ENCODE assay signal across 15 mouse cellular contexts in genomic region chr14:55223172-55223571, GRCm38 (mm10). TPM values are rescaled to one million over a fixed set of nuclear protein-coding genes. Genes with fewer than 3 reads are reported as not detected.
DNase-seq lines count a peak whose midpoint lies in the region; ATAC-seq and TF ChIP-seq lines count a peak whose summit lies in the region.
"Had no signal": no experiment of that assay in that cellular context is flagged by ENCODE, and none has a peak within 500 bp of the region (broad histone marks: within the 10 kb centered on the region; RNA-seq: fewer than 3 reads in every experiment).

No protein-coding gene starts in this region.

- H3K27ac ChIP-seq in heart, adult 2 months: no peak overlapping the region
- no peak overlapping the region; the same call in 1 of the 2 replicates for H3K27ac ChIP-seq in neural tube, embryonic 15.5 days (replicated peaks)
- H3K27ac ChIP-seq: gastrocnemius, adult 2 months had no signal

- intact Hi-C loops in heart, adult 2 months (cut with DNase I): no loop called here
- intact Hi-C loops in heart, postnatal 36 days (cut with DNase I): no loop called here

- TF ChIP-seq CTCF in heart, adult 2 months (IDR thresholded peaks at IDR 0.05): peak; percentile 4; the same call in 1 of the 2 replicates

- no peaks in the 10 kb centered on the region for H3K79me2 ChIP-seq in heart, adult 2 months (replicated peaks; ENCODE audit: control insufficient read depth, insufficient read depth, low read length)

- H3K4me3 ChIP-seq in heart, adult 2 months: no peak overlapping the region
- H3K4me3 ChIP-seq in neural tube, embryonic 15.5 days (replicated peaks): no peak overlapping the region
- H3K4me3 ChIP-seq: gastrocnemius, adult 2 months had no signal

- TF ChIP-seq EP300 in heart, adult 2 months (IDR thresholded peaks at IDR 0.05; ENCODE audit: insufficient read depth, low read depth, low read length): no peak

- H3K9me3 ChIP-seq in neural tube, embryonic 15.5 days (replicated peaks): no peaks in the 10 kb centered on the region
- H3K9me3 ChIP-seq: megakaryocyte, embryonic 14.5 days had no signal

- H3K4me1 ChIP-seq in heart, adult 2 months (ENCODE audit: control insufficient read depth, insufficient read depth, low read length): no peaks in the 10 kb centered on the region
- H3K4me1 ChIP-seq in neural tube, embryonic 15.5 days: no peaks in the 10 kb centered on the region
- H3K4me1 ChIP-seq: megakaryocyte, embryonic 14.5 days had no signal

- ATAC-seq in neural tube, embryonic 15.5 days (ENCODE audit: low FRiP score): peak; percentile 68; the same call in 1 of the 2 replicates

- DNase-seq in heart, adult 2 months: no peak
- no peak for DNase-seq in heart, postnatal 36 days
- DNase-seq in layer of hippocampus, postnatal 14 days (ENCODE audit: low spot score in 2 of 2): peak; percentile 28 to 67
- DNase-seq in layer of hippocampus, adult 9-10 months (ENCODE audit: low spot score): no peak
- DNase-seq in right cerebral cortex, postnatal 10 days (ENCODE audit: low spot score in 2 of 2): peak; percentile 62 to 73
- no peak for DNase-seq in right cerebral cortex, adult 18-20 months
- DNase-seq in gastrocnemius, postnatal 4 days (ENCODE audit: low spot score in 2 of 2): no peak
- DNase-seq: adrenal gland, postnatal 14 days; gastrocnemius, adult 2 months; kidney, adult 18-20 months had no signal

- H3K9ac ChIP-seq in heart, adult 2 months (ENCODE audit: low read depth, low read length): no peak overlapping the region
- no peak overlapping the region for H3K9ac ChIP-seq in neural tube, embryonic 15.5 days (replicated peaks)

- no peaks in the 10 kb centered on the region for H3K36me3 ChIP-seq in heart, adult 2 months (ENCODE audit: control insufficient read depth, insufficient read depth, low read length)
- H3K36me3 ChIP-seq in neural tube, embryonic 15.5 days: no peaks in the 10 kb centered on the region

- no peaks in the 10 kb centered on the region for H3K27me3 ChIP-seq in heart, adult 2 months (ENCODE audit: control insufficient read depth, insufficient read depth, low read length)
- H3K27me3 ChIP-seq in neural tube, embryonic 15.5 days (replicated peaks): no peaks in the 10 kb centered on the region

- no peak overlapping the region for H3K4me2 ChIP-seq in neural tube, embryonic 15.5 days
- H3K4me2 ChIP-seq: liver, embryonic 11.5 days had no signal

- TF ChIP-seq POLR2A in heart, adult 2 months (IDR thresholded peaks at IDR 0.05; ENCODE audit: insufficient read depth, low read depth, low read length): no peak

- 5% methylated on average over 1 of the region's 1 CpGs for WGBS in heart, adult 2 months
- WGBS in neural tube, embryonic 15.5 days: 37% methylated on average over 1 of the region's 1 CpGs

RNA-seq across cellular contexts. Expression of gene Dhrs2, which starts 1.4 kb away (rescaled TPM):
- total RNA-seq in heart, adult 2 months (2021): not detected
- polyA plus RNA-seq in heart, adult 2 months (2012; rRNA removed): 0.27 TPM in 1 of 2 replicates, not detected in the other
- not detected for total RNA-seq in heart, postnatal 36 days (2021)
- total RNA-seq in layer of hippocampus, postnatal 14 days (2021): not detected
- polyA plus RNA-seq in neural tube, embryonic 15.5 days (2015; fragmentation: Nextera tagmentation; extraction: Ambion mirVana): 0.84 and 1.2 TPM in 2 replicates
- total RNA-seq in gastrocnemius, postnatal 4 days (2021): under 1 TPM in 1 of 2 experiments, not detected in 1; 0.34 TPM
- total RNA-seq: adrenal gland, postnatal 14 days; CH12.LX; gastrocnemius, adult 2 months had no signal
- polyA plus RNA-seq: heart, embryonic 14.5 days; liver, embryonic 11.5 days had no signal

Comparison
In these comparisons a context has a peak if more than half of its experiments do, and no peak if none do; other contexts are left out.
1. DNase-seq: peak in layer of hippocampus, postnatal 14 days (2 of 2) and right cerebral cortex, postnatal 10 days (2 of 2); none in heart, adult 2 months (0 of 2), heart, postnatal 36 days (0 of 2), layer of hippocampus, adult 9-10 months (single experiment), right cerebral cortex, adult 18-20 months (single experiment) and gastrocnemius, postnatal 4 days (0 of 2).